Mouse (Mus musculus) liver, adult 2 months (tissue): Measurements from ENCODE around the gene Hgd. TPM values are rescaled to one million over a fixed set of nuclear protein-coding genes. Genes with fewer than 3 reads are reported as not detected.
"Not testable (repeated sequence)": the region's sequence is repeated elsewhere in the genome, so short reads cannot be mapped to it uniquely, and the experiment has no call there.

Source experiments
- DNase-seq: peaks from one replicate; pipeline ENCODE4 v3.0.0-alpha.2; 2011; ENCODE audit warnings: low read depth, low spot score; ENCODE audit errors: extremely low read depth
- H3K27ac ChIP-seq: fragments of 200-500 bp; replicated peaks from 2 replicates; pipeline ENCODE4 v1.5.1; 2012; ENCODE audit warnings: low read depth, mild to moderate bottlenecking, control low read depth, inconsistent platforms, low read length; ENCODE audit not compliant: insufficient read depth
- H3K27me3 ChIP-seq: fragments of 200-500 bp; 2 replicates; pipeline ENCODE4 v1.6.1; 2012; ENCODE audit warnings: mild to moderate bottlenecking, moderate library complexity, low read length, inconsistent platforms; ENCODE audit not compliant: control insufficient read depth, insufficient read depth
- H3K36me3 ChIP-seq: fragments of 200-500 bp; 2 replicates; pipeline ENCODE4 v1.6.1; 2012; ENCODE audit warnings: low read length, inconsistent platforms; ENCODE audit not compliant: control insufficient read depth, insufficient read depth
- H3K4me1 ChIP-seq: fragments of 200-500 bp; 2 replicates; pipeline ENCODE4 v1.6.1; 2011; ENCODE audit warnings: low read length; ENCODE audit not compliant: control insufficient read depth, insufficient read depth
- H3K4me3 ChIP-seq: fragments of 200-500 bp; 2 replicates; pipeline ENCODE4 v1.5.1; 2011; ENCODE audit warnings: low read depth, mild to moderate bottlenecking, control low read depth, low read length, moderate library complexity; ENCODE audit not compliant: insufficient read depth
- H3K79me2 ChIP-seq: fragments of 200-500 bp; 2 replicates; pipeline ENCODE4 v1.6.1; 2012; ENCODE audit warnings: inconsistent platforms, mild to moderate bottlenecking, low read length, moderate library complexity; ENCODE audit not compliant: control insufficient read depth, insufficient read depth
- H3K9ac ChIP-seq: fragments of 200-500 bp; 2 replicates; pipeline ENCODE4 v1.6.1; 2012; ENCODE audit warnings: low read depth, mild to moderate bottlenecking, control low read depth, inconsistent platforms, low read length
- CTCF ChIP-seq: fragments of 200-500 bp; IDR thresholded peaks from 2 replicates; pipeline ENCODE4 v1.5.1; 2011; ENCODE audit warnings: low read depth, low read length, control low read depth
- POLR2A ChIP-seq: fragments of 200-500 bp; IDR thresholded peaks from 2 replicates; pipeline ENCODE4 v1.6.1; 2011; ENCODE audit warnings: low read length, control low read depth; ENCODE audit not compliant: insufficient read depth; ENCODE audit errors: extremely low read depth
- WGBS: fragments of 180-500 bp; shearing (Covaris S2); methylation state at CpG from one replicate; pipeline ENCODE4 v1.1.7; 2018; 5-methylcytosine and 5-hydroxymethylcytosine counted together
- polyA plus RNA-seq: library from polyadenylated mRNA; depleted of rRNA; stranded (reverse); fragments of >200 nt; gene quantifications from 2 replicates; pipeline ENCODE4 v1.2.3, GENCODE M21; 2012
- total RNA-seq: library from RNA; depleted of rRNA; stranded (reverse); fragments of >200 nt; gene quantifications from 2 replicates; pipeline ENCODE4 v1.2.3, GENCODE M21; 2014

Hgd gene
- total and polyA plus RNA-seq, 2 experiments: 457 to 871 TPM

DNA sequence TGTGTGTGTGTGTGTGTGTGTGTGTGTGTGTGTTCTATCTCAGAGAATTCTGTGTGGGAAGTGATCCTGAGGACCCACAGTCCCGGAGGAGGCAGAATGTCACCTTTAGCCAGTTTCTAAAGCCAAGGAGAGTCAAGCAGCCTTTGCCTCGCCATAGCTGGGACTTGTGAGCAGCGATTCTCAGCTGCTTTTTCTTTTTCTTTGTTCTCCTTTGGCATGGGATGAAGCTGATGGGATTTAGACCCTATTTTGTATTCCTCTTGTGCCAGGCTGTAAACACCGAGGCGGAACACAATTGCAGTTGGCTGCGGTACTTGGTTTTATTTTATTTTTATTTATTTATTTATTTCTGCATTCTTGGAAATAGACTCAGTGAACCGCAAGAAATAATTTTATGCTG is 49.1 kb downstream of the Hgd start:
- Histone ChIP-seq H3K4me3 (no peak overlapping the region), H3K79me2 (no peaks in the 10 kb centered on the region), H3K4me1 (no peaks in the 10 kb centered on the region), H3K27ac (no peak overlapping the region), H3K27me3 (no peaks in the 10 kb centered on the region), H3K36me3 (peaks cover 84% of the 10 kb centered on the region), H3K9ac (no peak overlapping the region)
- 88% methylated on average over 7 of the region's 7 CpGs for WGBS
- TF ChIP-seq CTCF (no peak), POLR2A (no peak)
- DNase-seq: no peak

DNA sequence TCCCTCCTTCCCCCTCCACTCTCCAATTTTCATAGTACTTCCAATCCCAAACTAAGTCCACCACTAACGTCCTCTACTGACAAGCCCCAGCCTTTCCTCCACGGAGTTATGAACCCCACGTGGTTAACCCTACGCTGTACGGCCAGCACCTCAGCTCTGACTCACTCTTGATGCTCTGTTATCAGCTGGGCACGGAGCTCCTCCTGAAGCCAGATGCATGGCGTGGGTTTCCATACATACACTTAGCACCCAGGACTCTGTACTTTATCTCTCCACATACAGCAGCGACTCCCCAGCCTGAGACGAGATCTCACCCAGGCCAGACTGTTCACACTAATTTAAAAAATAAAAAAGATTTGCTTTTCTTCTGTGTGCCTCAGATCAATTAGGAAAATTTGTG is 54.6 kb downstream of the Hgd start:
- Histone ChIP-seq H3K27me3 (no peaks in the 10 kb centered on the region), H3K36me3 (peaks cover 35% of the 10 kb centered on the region), H3K4me3 (no peak overlapping the region), H3K9ac (no peak overlapping the region), H3K79me2 (no peaks in the 10 kb centered on the region), H3K27ac (no peak overlapping the region), H3K4me1 (no peaks in the 10 kb centered on the region)
- no peak for DNase-seq
- WGBS: 69% methylated on average over 9 of the region's 9 CpGs
- TF ChIP-seq POLR2A (no peak), CTCF (no peak)

DNA sequence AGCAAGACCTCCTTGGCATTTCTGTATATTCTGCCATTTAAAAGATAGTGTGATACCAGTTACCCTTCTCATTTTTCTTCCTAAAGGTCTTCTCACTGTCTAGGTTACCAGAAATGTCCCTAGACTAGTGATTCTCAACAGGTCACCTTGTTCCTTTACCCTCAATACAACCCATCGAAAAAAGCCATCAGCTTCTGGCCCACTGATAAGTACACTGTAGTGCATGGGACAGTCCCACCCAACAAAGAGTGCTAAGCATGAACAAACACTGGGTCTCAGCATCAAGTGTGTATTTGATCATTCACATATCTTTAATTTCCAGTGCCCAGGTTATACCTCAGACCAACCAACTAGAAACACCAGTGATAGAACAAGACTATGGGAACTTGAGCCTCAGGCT is 55.1 kb downstream of the Hgd start:
- H3K79me2 ChIP-seq: no peaks in the 10 kb centered on the region
- H3K4me1 ChIP-seq: no peaks in the 10 kb centered on the region
- no peak overlapping the region for H3K27ac ChIP-seq
- 87% methylated on average over 1 of the region's 1 CpGs for whole genome bisulfite sequencing
- no peak overlapping the region for H3K4me3 ChIP-seq
- TF ChIP-seq CTCF: no peak
- TF ChIP-seq POLR2A: no peak
- DNase-seq: no peak
- no peaks in the 10 kb centered on the region for H3K27me3 ChIP-seq
- peaks cover 30% of the 10 kb centered on the region for H3K36me3 ChIP-seq
- no peak overlapping the region for H3K9ac ChIP-seq

DNA sequence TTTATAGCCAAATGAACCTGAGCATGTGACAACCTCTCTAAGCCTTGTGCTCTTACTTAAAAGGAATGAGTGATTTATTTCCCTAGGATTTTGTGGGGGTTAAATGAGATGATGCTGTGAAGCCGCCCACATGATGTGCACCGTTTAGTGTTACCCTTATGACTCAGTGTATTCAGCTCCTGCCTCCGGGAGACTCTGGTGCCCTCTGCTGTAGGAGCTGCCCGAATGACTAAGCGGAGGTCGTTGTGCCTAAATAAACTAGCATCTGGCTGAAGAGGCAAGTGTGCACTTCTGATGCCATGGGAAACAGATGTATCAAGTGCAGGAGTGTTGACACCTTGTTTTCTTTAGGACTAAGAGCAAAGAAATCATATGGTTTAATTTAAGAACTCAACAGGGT is 56.2 kb downstream of the Hgd start:
- DNase-seq: peak; percentile 54
- H3K4me3 ChIP-seq: no peak overlapping the region
- H3K4me1 ChIP-seq: no peaks in the 10 kb centered on the region
- H3K36me3 ChIP-seq: peaks cover 19% of the 10 kb centered on the region
- no peak overlapping the region for H3K9ac ChIP-seq
- TF ChIP-seq POLR2A (no peak), CTCF (peak; percentile 72)
- H3K27ac ChIP-seq: no peak overlapping the region
- no peaks in the 10 kb centered on the region for H3K79me2 ChIP-seq
- no peaks in the 10 kb centered on the region for H3K27me3 ChIP-seq
- WGBS: 33% methylated on average over 6 of the region's 6 CpGs

DNA sequence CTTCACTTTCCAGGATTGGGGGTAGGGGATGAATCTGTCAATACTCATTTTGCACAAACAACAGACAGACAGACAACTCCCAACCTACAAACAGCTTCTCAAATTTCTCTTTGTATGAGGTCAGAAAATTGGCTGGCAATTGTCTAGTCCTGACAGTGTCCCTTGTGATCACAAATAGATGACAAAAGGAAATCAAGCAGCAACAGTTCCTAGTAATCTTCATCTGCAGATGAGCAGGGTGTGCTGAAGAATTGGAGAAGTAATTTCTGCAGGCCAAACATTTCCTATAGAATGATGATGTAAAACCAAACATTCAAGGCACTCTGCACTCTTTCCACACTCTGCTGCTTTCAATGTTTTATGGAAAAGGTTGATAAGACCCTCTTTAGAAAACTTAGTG is 57.8 kb downstream of the Hgd start:
- TF ChIP-seq CTCF: no peak
- no peak for TF ChIP-seq POLR2A
- Histone ChIP-seq H3K9ac (no peak overlapping the region), H3K79me2 (no peaks in the 10 kb centered on the region), H3K36me3 (peaks cover 3% of the 10 kb centered on the region), H3K27ac (no peak overlapping the region), H3K4me3 (no peak overlapping the region), H3K27me3 (no peaks in the 10 kb centered on the region), H3K4me1 (no peaks in the 10 kb centered on the region; the same call in 1 of the 2 replicates)
- no peak for DNase-seq

DNA sequence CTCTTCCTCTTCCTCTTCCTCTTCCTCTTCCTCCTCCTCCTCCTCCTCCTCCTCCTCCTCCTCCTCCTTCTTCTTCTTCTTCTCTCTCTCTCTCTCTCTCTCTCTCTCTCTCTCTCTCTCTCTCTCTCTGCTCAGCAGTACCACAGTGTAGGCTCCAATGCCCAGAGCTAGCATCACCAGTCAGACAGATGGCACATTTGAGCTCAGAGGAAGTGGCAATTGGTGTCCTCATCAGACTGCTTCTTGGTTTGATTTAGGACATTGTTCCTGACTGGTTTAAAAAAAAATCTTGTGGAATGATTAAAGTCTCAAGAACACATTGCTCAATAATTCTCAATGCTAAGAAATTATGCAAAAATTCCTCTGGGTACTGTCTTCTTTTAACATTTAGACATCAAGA is 60.6 kb downstream of the Hgd start:
- not testable (repeated sequence) for H3K9ac ChIP-seq, H3K36me3 ChIP-seq, H3K27me3 ChIP-seq, DNase-seq, H3K4me1 ChIP-seq, H3K27ac ChIP-seq, H3K4me3 ChIP-seq, H3K79me2 ChIP-seq
